Mouse (Mus musculus): ENCODE measurements around the gene Xntrpc. TPM values are rescaled to one million over a fixed set of nuclear protein-coding genes. Genes with fewer than 3 reads are reported as not detected.
"Not testable (repeated sequence)": the region's sequence is repeated elsewhere in the genome, so short reads cannot be mapped to it uniquely, and the experiment has no call there.

Xntrpc gene
- total RNA-seq (2014; rRNA removed) (0.47 and 3.5 TPM in 2 replicates), polyA plus RNA-seq (2015; fragmentation: Nextera tagmentation; extraction: Ambion mirVana) (0.40 and 0.42 TPM in 2 replicates)

DNA sequence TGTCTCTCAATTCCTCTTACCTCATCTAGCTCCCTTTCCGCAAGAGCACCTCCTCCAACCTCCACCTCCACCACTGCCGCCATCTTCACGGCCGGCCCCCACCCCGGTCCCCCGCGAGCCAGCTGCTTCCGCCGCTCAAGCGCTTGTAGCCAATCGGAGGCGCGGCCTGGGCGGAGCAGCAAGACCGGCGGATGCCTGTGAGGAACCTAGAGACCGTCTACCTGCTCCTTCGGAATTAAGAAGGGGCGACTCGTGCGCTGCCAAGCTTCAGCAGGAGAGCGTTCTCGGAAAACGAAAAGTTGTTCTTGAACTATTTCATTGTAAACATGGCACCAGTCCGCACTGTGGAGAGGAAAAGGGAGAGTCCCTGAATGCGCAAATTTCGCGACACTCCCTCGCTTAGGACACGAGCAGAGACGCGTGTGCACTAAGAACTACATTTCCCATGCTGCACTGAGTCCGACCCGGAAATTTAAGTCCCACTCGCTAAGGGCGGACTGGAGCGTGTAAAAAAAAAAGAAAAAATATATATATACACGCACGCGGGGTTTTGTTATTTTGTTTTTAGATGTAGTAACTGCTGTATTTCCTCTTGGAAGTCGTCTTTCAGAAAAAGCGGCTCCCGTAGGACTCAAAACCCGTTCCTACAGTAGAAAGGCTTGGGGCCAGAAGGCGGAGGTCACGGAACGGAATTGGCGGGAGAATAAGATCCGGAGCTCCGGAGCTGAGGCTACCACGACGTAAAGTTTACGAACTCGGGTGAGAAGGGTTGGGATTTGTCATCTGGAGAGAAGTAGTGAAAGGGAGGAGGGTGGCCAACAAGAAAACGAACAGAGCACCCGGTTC lies at the start of gene Xntrpc, which contains the start of the genes Rnf121 and Xndc1:
TSS of gene Xntrpc (plus strand) at position 668 of the 846 bp plus-strand sequence.
TSS of gene Rnf121 (minus strand) at position 424 of the 846 bp plus-strand sequence.
TSS of gene Xndc1 (plus strand) at position 466 of the 846 bp plus-strand sequence.
- TF ChIP-seq CTCF (IDR thresholded peaks at IDR 0.05; ENCODE audit: low read depth), result no peak
- no peaks in the 10 kb centered on the region for H3K36me3 ChIP-seq (ENCODE audit: insufficient read depth, low read length)
- peaks cover 15% of the 10 kb centered on the region for H3K4me1 ChIP-seq (ENCODE audit: insufficient read depth, low read length)
- H3K27me3 ChIP-seq (ENCODE audit: insufficient read depth, low read length), result no peaks in the 10 kb centered on the region
- DNase-seq (ENCODE audit: low spot score), result peak; percentile 96
- H3K9ac ChIP-seq (replicated peaks; ENCODE audit: low read length), result peak within 1 kb of the TSS; percentile 64
- peak within 1 kb of the TSS; percentile 83 for H3K27ac ChIP-seq
- under 1% methylated on average over 56 of the region's 56 CpGs for WGBS
- peak; percentile 100 for ATAC-seq
- no peaks in the 10 kb centered on the region for H3K9me3 ChIP-seq (ENCODE audit: low read length)
- peak within 1 kb of the TSS; percentile 61 for H3K4me2 ChIP-seq (ENCODE audit: low read depth, low read length)
- peak within 1 kb of the TSS; percentile 65 for H3K4me3 ChIP-seq (ENCODE audit: low read length)

- Histone ChIP-seq H3K9me3 (ENCODE audit: low read length) (no peaks in the 10 kb centered on the region), H3K27ac (peak overlapping the region; percentile 48; the same call in 1 of the 2 replicates), H3K36me3 (ENCODE audit: insufficient read depth, low read length) (peaks cover 52% of the 10 kb centered on the region), H3K27me3 (ENCODE audit: insufficient read depth, low read length) (no peaks in the 10 kb centered on the region), H3K4me3 (ENCODE audit: low read length) (no peak overlapping the region), H3K4me1 (ENCODE audit: insufficient read depth, low read length) (no peaks in the 10 kb centered on the region), H3K4me2 (ENCODE audit: low read depth, low read length) (no peak overlapping the region), H3K9ac (replicated peaks; ENCODE audit: low read length) (no peak overlapping the region)
- WGBS, result 86% methylated on average over 4 of the region's 4 CpGs
- DNase-seq (ENCODE audit: low spot score), result no peak
- no peak for TF ChIP-seq CTCF (IDR thresholded peaks at IDR 0.05; ENCODE audit: low read depth)
- ATAC-seq, result no peak
These were observed 48.6 kb upstream of the Xntrpc start for GRCm38 (mm10) chr7:102016936-102017335.

DNA sequence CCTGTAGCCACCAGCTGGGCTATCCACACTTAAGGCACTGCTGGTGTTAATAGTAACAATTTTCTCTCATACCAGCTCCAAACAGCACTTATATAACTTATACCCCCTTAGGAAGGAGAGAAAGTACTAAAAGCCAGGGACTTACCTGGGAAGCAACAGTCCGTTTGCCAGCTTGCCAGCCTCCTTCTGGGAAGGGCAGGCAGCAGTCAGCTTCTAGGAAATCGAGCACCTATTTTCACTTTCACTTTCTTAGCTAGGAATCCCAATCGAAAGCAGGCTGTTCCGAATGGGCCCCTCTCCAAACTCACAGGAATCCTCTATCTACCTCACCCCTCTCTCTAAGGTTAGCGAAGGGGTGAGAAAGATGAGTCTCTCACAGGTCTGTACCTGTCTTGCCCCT lies 48.1 kb upstream of the Xntrpc start:
- WGBS, result 87% methylated on average over 5 of the region's 5 CpGs

DNA sequence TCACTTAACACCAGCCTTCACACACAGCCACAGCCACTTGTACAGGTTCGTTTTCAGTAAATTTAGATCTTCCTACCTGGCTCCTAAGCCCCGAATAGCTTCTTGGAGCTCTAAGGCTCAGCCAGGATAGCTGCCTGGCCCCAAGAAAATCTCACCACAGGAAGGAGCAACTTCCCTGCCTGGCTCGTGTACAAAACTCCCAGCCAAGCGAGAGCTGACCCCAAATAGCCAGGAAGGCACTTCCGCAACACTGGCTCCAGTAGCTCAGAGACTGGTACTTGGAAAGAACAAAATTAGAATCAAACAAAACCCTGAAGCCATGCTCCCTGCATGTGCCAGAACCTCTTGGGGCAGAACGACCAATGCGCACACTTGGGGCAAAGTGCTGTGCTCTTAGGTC lies 47.5 kb upstream of the Xntrpc start:
- no peak overlapping the region for H3K9ac ChIP-seq (replicated peaks; ENCODE audit: low read length)

More for the DNA sequence above, 48.1 kb upstream of the Xntrpc start:
- H3K4me2 ChIP-seq (ENCODE audit: low read depth, low read length), result no peak overlapping the region
- no peaks in the 10 kb centered on the region for H3K9me3 ChIP-seq (ENCODE audit: low read length)
- no peak overlapping the region for H3K4me3 ChIP-seq (ENCODE audit: low read length)
- H3K27ac ChIP-seq, result no peak overlapping the region
- ATAC-seq (no peak), DNase-seq (ENCODE audit: low spot score) (no peak)
- no peaks in the 10 kb centered on the region for H3K4me1 ChIP-seq (ENCODE audit: insufficient read depth, low read length)
- no peak overlapping the region for H3K9ac ChIP-seq (replicated peaks; ENCODE audit: low read length)
- H3K27me3 ChIP-seq (ENCODE audit: insufficient read depth, low read length), result no peaks in the 10 kb centered on the region
- TF ChIP-seq CTCF (IDR thresholded peaks at IDR 0.05; ENCODE audit: low read depth), result no peak
- H3K36me3 ChIP-seq (ENCODE audit: insufficient read depth, low read length), result peaks cover 52% of the 10 kb centered on the region

DNA sequence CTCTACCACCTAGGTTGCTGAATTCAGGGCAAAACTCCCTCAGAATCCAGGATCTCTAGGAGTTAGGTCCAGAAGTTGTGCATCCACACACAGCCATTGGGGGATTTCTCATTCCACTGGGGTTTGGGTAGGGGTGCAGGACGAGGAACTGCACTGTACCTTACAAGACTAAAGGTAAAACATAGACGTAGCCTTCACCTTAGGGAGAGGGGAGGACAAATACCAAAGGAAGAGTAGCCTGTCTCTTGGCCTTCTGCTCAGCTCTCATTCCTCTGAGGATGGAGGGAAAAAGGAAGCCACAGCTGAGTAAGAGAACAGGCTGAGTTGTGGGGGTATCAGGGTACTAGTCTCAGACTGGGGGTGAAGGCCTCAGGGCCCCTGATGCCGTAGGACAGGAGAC lies 46.9 kb upstream of the Xntrpc start, which contains the start of gene Il18bp:
TSS of gene Il18bp (minus strand) at position 101 of the 400 bp plus-strand sequence.
- ATAC-seq (no peak), DNase-seq (ENCODE audit: low spot score) (no peak)
- TF ChIP-seq CTCF (IDR thresholded peaks at IDR 0.05; ENCODE audit: low read depth), result no peak
- WGBS, result 89% methylated on average over 3 of the region's 3 CpGs
- Histone ChIP-seq H3K4me1 (ENCODE audit: insufficient read depth, low read length) (no peaks in the 10 kb centered on the region), H3K36me3 (ENCODE audit: insufficient read depth, low read length) (peaks cover 52% of the 10 kb centered on the region), H3K9ac (replicated peaks; ENCODE audit: low read length) (no peak within 1 kb of the TSS), H3K4me2 (ENCODE audit: low read depth, low read length) (no peak within 1 kb of the TSS), H3K27ac (no peak within 1 kb of the TSS), H3K4me3 (ENCODE audit: low read length) (no peak within 1 kb of the TSS), H3K27me3 (ENCODE audit: insufficient read depth, low read length) (no peaks in the 10 kb centered on the region), H3K9me3 (ENCODE audit: low read length) (no peaks in the 10 kb centered on the region)

More for the DNA sequence above, 47.5 kb upstream of the Xntrpc start:
- H3K27ac ChIP-seq, result no peak overlapping the region
- no peak overlapping the region for H3K4me2 ChIP-seq (ENCODE audit: low read depth, low read length)
- TF ChIP-seq CTCF (IDR thresholded peaks at IDR 0.05; ENCODE audit: low read depth), result no peak
- peaks cover 52% of the 10 kb centered on the region for H3K36me3 ChIP-seq (ENCODE audit: insufficient read depth, low read length)
- H3K4me3 ChIP-seq (ENCODE audit: low read length), result no peak overlapping the region
- ATAC-seq (no peak), DNase-seq (ENCODE audit: low spot score) (no peak)
- no peaks in the 10 kb centered on the region for H3K9me3 ChIP-seq (ENCODE audit: low read length)
- no peaks in the 10 kb centered on the region for H3K4me1 ChIP-seq (ENCODE audit: insufficient read depth, low read length)
- no peaks in the 10 kb centered on the region for H3K27me3 ChIP-seq (ENCODE audit: insufficient read depth, low read length)
- 75% methylated on average over 7 of the region's 7 CpGs for WGBS

DNA sequence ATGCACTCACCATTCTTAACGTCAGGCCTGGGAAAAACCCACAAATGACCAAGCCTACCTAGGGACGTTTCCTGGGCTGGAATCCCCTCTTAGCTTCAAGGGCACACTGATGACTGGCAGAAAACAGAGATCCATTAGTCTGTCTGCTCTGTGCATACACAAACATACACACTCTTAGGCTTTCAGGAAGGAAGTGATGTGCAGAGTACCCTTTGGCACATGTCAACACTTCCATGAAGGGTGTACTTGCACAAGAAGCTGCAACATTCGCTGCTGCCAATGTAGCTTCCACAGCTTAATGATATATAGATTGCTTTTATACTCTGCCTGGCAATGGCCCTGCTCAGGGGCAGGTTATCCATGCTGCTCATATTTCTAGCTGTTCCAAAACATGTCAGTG lies 46.2 kb upstream of the Xntrpc start:
- no peak for TF ChIP-seq CTCF (IDR thresholded peaks at IDR 0.05; ENCODE audit: low read depth)
- no peak overlapping the region for H3K4me2 ChIP-seq (ENCODE audit: low read depth, low read length)
- H3K9me3 ChIP-seq (ENCODE audit: low read length), result no peaks in the 10 kb centered on the region
- no peaks in the 10 kb centered on the region for H3K27me3 ChIP-seq (ENCODE audit: insufficient read depth, low read length)
- DNase-seq (ENCODE audit: low spot score), result no peak
- no peaks in the 10 kb centered on the region for H3K4me1 ChIP-seq (ENCODE audit: insufficient read depth, low read length)
- H3K4me3 ChIP-seq (ENCODE audit: low read length), result no peak overlapping the region
- WGBS, result 66% methylated on average over 3 of the region's 3 CpGs
- ATAC-seq, result no peak
- H3K9ac ChIP-seq (replicated peaks; ENCODE audit: low read length), result no peak overlapping the region
- H3K36me3 ChIP-seq (ENCODE audit: insufficient read depth, low read length), result peaks cover 50% of the 10 kb centered on the region
- no peak overlapping the region for H3K27ac ChIP-seq

GRCm38 (mm10) chr7:102020934-102021333 lies 44.6 kb upstream of the Xntrpc start:
- H3K9me3 ChIP-seq (ENCODE audit: low read length); ATAC-seq; H3K27ac ChIP-seq; DNase-seq (ENCODE audit: low spot score); H3K4me3 ChIP-seq (ENCODE audit: low read length); H3K4me1 ChIP-seq (ENCODE audit: insufficient read depth, low read length); H3K9ac ChIP-seq (replicated peaks; ENCODE audit: low read length); H3K27me3 ChIP-seq (ENCODE audit: insufficient read depth, low read length); H3K4me2 ChIP-seq (ENCODE audit: low read depth, low read length): not testable (repeated sequence)
- H3K36me3 ChIP-seq (ENCODE audit: insufficient read depth, low read length), result peaks cover 46% of the 10 kb centered on the region
- WGBS, result 93% methylated on average over 2 of the region's 2 CpGs
